Mouse (Mus musculus) midbrain, postnatal 0 days (tissue): ENCODE data around the gene Slc26a1. TPM values are rescaled to one million over a fixed set of nuclear protein-coding genes. Genes with fewer than 3 reads are reported as not detected.

Experiments used
- ATAC-seq: fragments of 200-750 bp; cut with Nextera tagmentation; 2 replicates; pipeline ENCODE4 v1.8.0; 2017; ENCODE audit warnings: moderate number of reproducible peaks, mild to moderate bottlenecking, moderate TSS enrichment, moderate library complexity; ENCODE audit not compliant: low FRiP score
- DNase-seq: peaks from one replicate; pipeline ENCODE4 v3.0.0-alpha.2; 2015; ENCODE audit warnings: low spot score
- H3K27ac ChIP-seq: fragments of 300-500 bp; sonication (generic); 2 replicates; pipeline ENCODE4 v1.5.1; 2014; ENCODE audit warnings: low read depth, mild to moderate bottlenecking, low read length, mixed read lengths
- H3K27me3 ChIP-seq: fragments of 300-500 bp; sonication (generic); 2 replicates; pipeline ENCODE4 v1.6.1; 2014; ENCODE audit warnings: low read length, control low read depth, mixed read lengths; ENCODE audit not compliant: insufficient read depth
- H3K36me3 ChIP-seq: fragments of 300-500 bp; sonication (generic); 2 replicates; pipeline ENCODE4 v1.6.1; 2014; ENCODE audit warnings: low read length, control low read depth, mixed read lengths; ENCODE audit not compliant: insufficient read depth
- H3K4me1 ChIP-seq: fragments of 300-500 bp; sonication (generic); 2 replicates; pipeline ENCODE4 v1.6.1; 2014; ENCODE audit warnings: mild to moderate bottlenecking, control low read depth, antibody characterized with exemption, low read length, mixed read lengths; ENCODE audit not compliant: insufficient read depth
- H3K4me2 ChIP-seq: fragments of 300-500 bp; sonication (generic); 2 replicates; pipeline ENCODE4 v1.6.1; 2014; ENCODE audit warnings: low read depth, mild to moderate bottlenecking, low read length, mixed read lengths; ENCODE audit not compliant: poor library complexity, severe bottlenecking
- H3K4me3 ChIP-seq: fragments of 300-500 bp; sonication (generic); 2 replicates; pipeline ENCODE4 v1.5.1; 2014; ENCODE audit warnings: low read depth, mild to moderate bottlenecking, low read length, moderate library complexity
- H3K9ac ChIP-seq: fragments of 300-500 bp; sonication (generic); replicated peaks from 2 replicates; pipeline ENCODE4 v1.6.1; 2014; ENCODE audit warnings: mild to moderate bottlenecking, low read length, moderate library complexity, mixed read lengths; ENCODE audit not compliant: poor library complexity, severe bottlenecking
- H3K9me3 ChIP-seq: fragments of 300-500 bp; sonication (generic); 2 replicates; pipeline ENCODE4 v1.6.1; 2016; ENCODE audit warnings: low read length, control low read depth
- CTCF ChIP-seq: IDR thresholded peaks from 2 replicates; pipeline ENCODE4 v1.5.1; 2016; ENCODE audit warnings: antibody characterized with exemption, mild to moderate bottlenecking
- WGBS: fragments of 180-500 bp; shearing (Covaris S2); extraction: QIAGEN DNeasy Blood & Tissue Kit; methylation state at CpG from one replicate; pipeline ENCODE4 v1.1.7; 2014; 5-methylcytosine and 5-hydroxymethylcytosine counted together
- polyA plus RNA-seq: library from polyadenylated mRNA; unstranded; fragments of >200 nt; fragmentation: Nextera tagmentation; extraction: Ambion mirVana; gene quantifications from 2 replicates; pipeline ENCODE4 v1.2.1, GENCODE M21; 2015
- total RNA-seq: library from RNA; depleted of rRNA; stranded (reverse); fragments of >200 nt; gene quantifications from 2 replicates; pipeline ENCODE4 v1.2.3, GENCODE M21; 2014

Slc26a1 gene
- total and polyA plus RNA-seq, 2 experiments from 2014 or later, result 4.2 to 10.1 TPM

GRCm38 (mm10) chr5:108671757-108672156, 3.6 kb downstream of the Slc26a1 start:
- DNase-seq, result no peak
- Histone ChIP-seq H3K4me2 (no peak overlapping the region), H3K9me3 (no peaks in the 10 kb centered on the region), H3K4me1 (peaks cover 10% of the 10 kb centered on the region), H3K36me3 (peaks cover 7% of the 10 kb centered on the region), H3K27ac (no peak overlapping the region), H3K9ac (no peak overlapping the region), H3K27me3 (no peaks in the 10 kb centered on the region), H3K4me3 (no peak overlapping the region)
- ATAC-seq, result no peak
- peak; percentile 27 for TF ChIP-seq CTCF
- 97% methylated on average over 12 of the region's 12 CpGs for WGBS

- Histone ChIP-seq H3K4me2 (no peak overlapping the region), H3K9me3 (no peaks in the 10 kb centered on the region), H3K4me1 (peaks cover 5% of the 10 kb centered on the region; the same call in 1 of the 2 replicates), H3K27me3 (no peaks in the 10 kb centered on the region), H3K27ac (no peak overlapping the region), H3K4me3 (no peak overlapping the region), H3K36me3 (peaks cover 7% of the 10 kb centered on the region), H3K9ac (no peak overlapping the region)
- ATAC-seq (no peak), DNase-seq (no peak)
- peak; percentile 57 for TF ChIP-seq CTCF
Measured at GRCm38 (mm10) chr5:108670785-108671184, 4.6 kb downstream of the Slc26a1 start.

- Histone ChIP-seq H3K4me2 (peak overlapping the region; percentile 66), H3K4me1 (peaks cover 5% of the 10 kb centered on the region; the same call in 1 of the 2 replicates), H3K36me3 (peaks cover 7% of the 10 kb centered on the region), H3K27me3 (no peaks in the 10 kb centered on the region), H3K27ac (peak overlapping the region; percentile 91; the same call in 1 of the 2 replicates), H3K4me3 (no peak overlapping the region), H3K9me3 (no peaks in the 10 kb centered on the region), H3K9ac (peak overlapping the region; percentile 70; the same call in 1 of the 2 replicates)
- 82% methylated on average over 9 of the region's 9 CpGs for WGBS
- ATAC-seq (no peak), DNase-seq (no peak)
- no peak for TF ChIP-seq CTCF
Measured at GRCm38 (mm10) chr5:108669986-108670385, 5.4 kb downstream of the Slc26a1 start.

GRCm38 (mm10) chr5:108668977-108669936, 6.1 kb downstream of the Slc26a1 start, which contains the start of gene Dgkq:
TSS of gene Dgkq (minus strand) at chr5:108669672.
- WGBS, result 6% methylated on average over 43 of the region's 43 CpGs
- no peaks in the 10 kb centered on the region for H3K27me3 ChIP-seq
- no peaks in the 10 kb centered on the region for H3K9me3 ChIP-seq
- H3K36me3 ChIP-seq, result peaks cover 7% of the 10 kb centered on the region
- TF ChIP-seq CTCF, result peak; percentile 83
- peak within 1 kb of the TSS; percentile 66 for H3K4me2 ChIP-seq
- peak within 1 kb of the TSS; percentile 91 for H3K27ac ChIP-seq
- peaks cover 5% of the 10 kb centered on the region; the same call in 1 of the 2 replicates for H3K4me1 ChIP-seq
- peak within 1 kb of the TSS; percentile 70 for H3K9ac ChIP-seq
- H3K4me3 ChIP-seq, result peak within 1 kb of the TSS; percentile 47
- ATAC-seq (peak; percentile 88), DNase-seq (peak; percentile 92)

- Histone ChIP-seq H3K27me3 (no peaks in the 10 kb centered on the region), H3K9me3 (no peaks in the 10 kb centered on the region), H3K27ac (peak overlapping the region; percentile 91), H3K36me3 (peaks cover 7% of the 10 kb centered on the region), H3K4me3 (peak overlapping the region; percentile 47), H3K4me1 (peaks cover 5% of the 10 kb centered on the region; the same call in 1 of the 2 replicates), H3K9ac (peak overlapping the region; percentile 70; the same call in 1 of the 2 replicates), H3K4me2 (peak overlapping the region; percentile 66)
- 8% methylated on average over 3 of the region's 3 CpGs for WGBS
- no peak for TF ChIP-seq CTCF
- DNase-seq, result no peak
- no peak; the same call in 1 of the 2 replicates for ATAC-seq
Measured at GRCm38 (mm10) chr5:108668387-108668932, 6.9 kb downstream of the Slc26a1 start.

GRCm38 (mm10) chr5:108667370-108667769, 8.0 kb downstream of the Slc26a1 start:
- H3K4me2 ChIP-seq, result no peak overlapping the region
- no peak for ATAC-seq

More at GRCm38 (mm10) chr5:108667370-108667769, 8.0 kb downstream of the Slc26a1 start:
- peaks cover 4% of the 10 kb centered on the region for H3K36me3 ChIP-seq
- no peak for TF ChIP-seq CTCF
- H3K27ac ChIP-seq, result no peak overlapping the region
- no peaks in the 10 kb centered on the region for H3K9me3 ChIP-seq
- H3K9ac ChIP-seq, result no peak overlapping the region
- DNase-seq, result no peak
- no peak overlapping the region for H3K4me3 ChIP-seq
- no peaks in the 10 kb centered on the region for H3K27me3 ChIP-seq
- peaks cover 5% of the 10 kb centered on the region; the same call in 1 of the 2 replicates for H3K4me1 ChIP-seq
- WGBS, result 86% methylated on average over 2 of the region's 2 CpGs
